Mouse (Mus musculus) CH12F3 (cell line): ENCODE results near the gene Galc.

ENCODE experiments used
- in situ Hi-C: fragments of 300-500 bp; cut with MboI; formaldehyde crosslinking; loops from 2 replicates; pipeline ENCODE4 v1.14.3; 2020; ENCODE audit warnings: low sequenced_read_pairs

The Galc gene

GRCm38 (mm10) chr12:98258845-98259517 is at the start of gene Galc:
Galc (minus strand) TSS chr12:98259459.
- in situ Hi-C loops, result no loop called here

GRCm38 (mm10) chr12:98307179-98307915 is 48.1 kb upstream of the Galc start:
- in situ Hi-C loops, result no loop called here

- in situ Hi-C loops, result no loop called here
Measured at GRCm38 (mm10) chr12:98303013-98303412, 43.8 kb upstream of the Galc start.

- in situ Hi-C loops, result no loop called here
Measured at GRCm38 (mm10) chr12:98301980-98302379, 42.7 kb upstream of the Galc start.

- in situ Hi-C loops, result loop anchor here (25.0 kb wide), 1 partner anchor 318 kb away; no protein-coding TSS in a partner anchor
Measured at GRCm38 (mm10) chr12:98294241-98294640, 35.0 kb upstream of the Galc start.

GRCm38 (mm10) chr12:98292278-98292677 is 33.0 kb upstream of the Galc start:
- in situ Hi-C loops, result loop anchor here (25.0 kb wide), 1 partner anchor 320 kb away; no protein-coding TSS in a partner anchor

GRCm38 (mm10) chr12:98290475-98290874 is 31.2 kb upstream of the Galc start:
- in situ Hi-C loops, result loop anchor here (25.0 kb wide), 1 partner anchor 322 kb away; no protein-coding TSS in a partner anchor

- in situ Hi-C loops, result loop anchor here (25.0 kb wide), 1 partner anchor 328 kb away; no protein-coding TSS in a partner anchor
Measured at GRCm38 (mm10) chr12:98284477-98284876, 25.2 kb upstream of the Galc start.

GRCm38 (mm10) chr12:98283487-98283860 is 24.2 kb upstream of the Galc start:
- in situ Hi-C loops, result loop anchor here (25.0 kb wide), 1 partner anchor 329 kb away; no protein-coding TSS in a partner anchor

GRCm38 (mm10) chr12:98282776-98283486 is 23.7 kb upstream of the Galc start:
- in situ Hi-C loops, result loop anchor here (25.0 kb wide), 1 partner anchor 329 kb away; no protein-coding TSS in a partner anchor

- in situ Hi-C loops, result loop anchor here (25.0 kb wide), 1 partner anchor 331 kb away; no protein-coding TSS in a partner anchor
Measured at GRCm38 (mm10) chr12:98280996-98281395, 21.7 kb upstream of the Galc start.

- in situ Hi-C loops, result loop anchor here (25.0 kb wide), 1 partner anchor 332 kb away; no protein-coding TSS in a partner anchor
Measured at GRCm38 (mm10) chr12:98280530-98280929, 21.3 kb upstream of the Galc start.

GRCm38 (mm10) chr12:98272433-98272832 is 13.2 kb upstream of the Galc start:
- in situ Hi-C loops, result no loop called here

- in situ Hi-C loops, result no loop called here
Measured at GRCm38 (mm10) chr12:98270810-98271566, 11.7 kb upstream of the Galc start.

GRCm38 (mm10) chr12:98269791-98270745 is 10.8 kb upstream of the Galc start:
- in situ Hi-C loops, result no loop called here

GRCm38 (mm10) chr12:98268441-98269369 is 9.4 kb upstream of the Galc start, which contains the start of gene Gpr65:
Gpr65 (plus strand) TSS chr12:98268635.
- in situ Hi-C loops, result no loop called here

GRCm38 (mm10) chr12:98265697-98266096 is 6.4 kb upstream of the Galc start:
- in situ Hi-C loops, result no loop called here

- in situ Hi-C loops, result no loop called here
Measured at GRCm38 (mm10) chr12:98259518-98259852, 226 bp upstream of the Galc start.
